Mouse (Mus musculus) megakaryocyte-erythroid progenitor cell, adult 5-6 weeks (primary cell): ENCODE data around the gene Tchhl1. TPM values are rescaled to one million over a fixed set of nuclear protein-coding genes. Genes with fewer than 3 reads are reported as not detected.
"Not testable (repeated sequence)": the region's sequence is repeated elsewhere in the genome, so short reads cannot be mapped to it uniquely, and the experiment has no call there.

Source experiments
- ATAC-seq: replicated peaks from 2 replicates; pipeline ENCODE4 v1.8.0; 2016; ENCODE audit warnings: mild to moderate bottlenecking, inconsistent platforms; ENCODE audit not compliant: severe bottlenecking, poor library complexity, low FRiP score, low TSS enrichment
- total RNA-seq, 2 experiments: library from RNA; stranded (forward) in 1 of 2; stranded (reverse) in 1 of 2; fragments of 200-1000, 215-1000 nt in 1 of 2; fragments of >200 nt in 1 of 2; fragmentation: Nextera tagmentation in 1 of 2; gene quantifications; 2 replicates each; pipeline ENCODE4 v1.2.3; 2014 to 2017

The Tchhl1 gene
- total RNA-seq (2014; fragmentation: Nextera tagmentation) (not detected in 2 replicates), total RNA-seq (2017) (not detected in 2 replicates)

DNA sequence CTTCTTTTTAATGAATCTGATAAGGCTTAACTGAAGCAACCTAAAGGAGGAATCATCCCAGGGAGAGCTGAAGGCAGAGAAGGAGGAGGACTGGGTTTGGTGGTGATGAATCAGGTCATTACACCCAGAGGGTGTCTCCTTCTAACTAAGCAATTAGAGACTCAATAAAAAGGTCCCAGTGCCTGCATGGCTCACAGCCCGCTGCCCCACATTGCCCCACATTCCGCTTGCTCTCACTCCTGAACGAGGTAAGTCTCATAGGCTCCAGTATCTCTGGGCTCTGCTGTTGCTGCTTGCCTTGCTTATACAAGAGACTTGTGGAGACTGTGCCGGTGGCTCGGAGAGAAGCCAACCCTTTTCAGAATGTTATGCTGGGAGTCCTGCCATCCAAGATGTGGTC, at the start of gene Tchhl1:
TSS of gene Tchhl1 (plus strand) at position 194 of the 400 bp plus-strand sequence.
- ATAC-seq = no peak

DNA sequence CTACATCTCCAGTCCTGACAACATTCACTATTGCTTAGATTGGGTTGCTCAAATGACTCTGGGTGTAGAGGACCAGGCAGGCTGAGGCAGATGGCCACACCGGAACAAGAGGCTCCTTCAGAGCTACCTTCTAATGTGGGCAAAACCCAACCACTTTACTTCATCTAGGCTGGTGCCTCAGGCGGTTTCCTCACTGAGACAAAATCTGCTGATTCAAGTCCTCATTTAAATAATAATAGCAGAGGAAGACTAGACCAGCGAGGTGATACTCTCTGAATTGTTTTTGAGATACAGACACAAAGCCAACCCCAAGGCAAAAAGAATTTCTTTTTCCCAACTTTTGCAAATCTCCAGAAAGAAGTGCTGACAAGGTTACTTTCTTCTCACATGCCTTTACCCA, 36.9 kb upstream of the Tchhl1 start:
- no peak for ATAC-seq

DNA sequence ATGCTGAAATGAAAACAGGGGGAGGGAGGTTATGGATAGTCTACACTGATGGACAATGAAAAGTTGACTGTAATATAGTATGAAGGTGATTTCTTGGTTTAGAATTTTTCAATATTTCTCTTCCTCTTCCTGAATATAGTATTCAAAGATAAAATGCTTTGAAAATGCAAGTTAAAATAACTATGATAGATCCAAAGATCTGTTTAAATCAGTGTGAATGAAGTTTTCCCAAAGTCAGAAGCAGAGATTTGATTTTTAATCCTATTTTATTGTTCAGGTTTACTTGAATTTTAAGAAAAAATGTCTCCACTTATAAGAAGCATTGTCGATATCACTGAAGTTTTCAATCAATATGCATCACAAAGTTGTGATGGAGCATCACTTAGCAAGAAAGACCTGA, 26.5 kb upstream of the Tchhl1 start, which contains the start of gene Tchh:
TSS of gene Tchh (plus strand) at position 301 of the 400 bp plus-strand sequence.
- no peak for ATAC-seq

DNA sequence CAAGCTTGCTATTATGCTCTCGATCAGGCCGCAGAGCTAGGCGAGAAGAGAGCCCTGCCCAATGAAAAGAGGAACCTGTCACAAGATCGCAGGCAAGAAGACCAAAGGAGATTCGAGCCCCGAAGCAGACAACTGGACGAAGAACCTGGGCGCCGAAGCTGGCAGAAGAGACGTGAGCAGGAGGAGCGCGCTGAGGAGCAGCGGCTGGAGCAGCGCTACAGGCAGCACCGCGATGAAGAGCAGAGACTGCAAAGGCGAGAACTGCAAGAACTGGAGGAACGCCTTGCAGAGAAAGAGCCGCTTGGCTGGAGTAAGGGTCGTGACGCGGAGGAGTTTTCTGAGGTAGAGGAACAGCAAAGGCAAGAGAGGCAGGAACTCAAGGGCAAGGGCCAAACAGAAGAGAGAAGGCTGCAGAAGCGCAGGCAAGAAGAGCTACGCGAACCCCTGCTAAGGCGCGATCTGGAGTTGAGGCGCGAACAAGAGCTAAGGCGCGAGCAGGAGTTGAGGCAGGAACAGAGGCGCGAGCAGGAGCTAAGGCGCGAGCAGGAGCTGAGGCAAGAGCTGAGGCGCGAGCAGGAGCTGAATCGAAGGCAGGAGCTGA, 25.0 kb upstream of the Tchhl1 start:
- no peak for ATAC-seq

DNA sequence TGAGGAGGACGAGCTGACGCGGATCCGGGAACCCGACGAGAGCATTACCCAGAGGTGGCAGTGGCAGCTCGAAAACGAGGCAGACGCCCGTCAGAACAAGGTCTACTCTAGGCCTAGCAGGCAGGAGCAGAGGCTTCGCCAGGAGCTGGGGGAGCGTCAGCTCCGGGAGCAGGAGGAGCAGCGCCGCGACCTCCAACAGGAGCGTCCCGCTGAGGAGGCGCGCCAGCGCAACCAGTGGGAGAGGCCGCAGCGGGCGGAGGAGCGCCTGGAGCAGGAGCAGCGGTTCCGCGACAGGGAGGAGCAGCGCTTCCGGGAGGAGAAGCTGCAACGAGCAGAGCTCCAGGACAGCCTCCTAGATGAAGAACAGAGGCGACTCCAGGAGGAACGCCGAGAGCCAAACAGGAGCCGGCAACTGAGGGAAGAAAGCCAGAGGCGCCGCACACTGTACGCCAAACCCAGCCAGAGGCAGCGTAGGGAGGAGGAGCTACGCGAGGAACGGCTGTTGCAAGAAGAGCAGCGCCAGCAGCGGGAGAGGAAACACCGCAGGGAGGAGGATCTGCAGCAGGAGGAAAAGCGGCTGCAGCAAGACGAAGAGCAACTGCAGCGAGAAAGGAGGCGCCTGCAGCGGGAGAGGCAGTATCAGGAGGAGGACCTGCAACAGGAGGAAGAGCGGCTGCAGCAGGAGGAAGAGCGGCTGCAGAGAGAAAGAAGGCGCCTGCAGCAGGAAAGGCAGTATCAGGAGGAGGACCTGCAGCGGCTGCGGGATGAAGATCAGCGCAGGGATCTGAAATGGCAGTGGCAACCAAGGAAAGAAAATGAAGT, 24.0 kb upstream of the Tchhl1 start:
- ATAC-seq = peak; percentile 81

DNA sequence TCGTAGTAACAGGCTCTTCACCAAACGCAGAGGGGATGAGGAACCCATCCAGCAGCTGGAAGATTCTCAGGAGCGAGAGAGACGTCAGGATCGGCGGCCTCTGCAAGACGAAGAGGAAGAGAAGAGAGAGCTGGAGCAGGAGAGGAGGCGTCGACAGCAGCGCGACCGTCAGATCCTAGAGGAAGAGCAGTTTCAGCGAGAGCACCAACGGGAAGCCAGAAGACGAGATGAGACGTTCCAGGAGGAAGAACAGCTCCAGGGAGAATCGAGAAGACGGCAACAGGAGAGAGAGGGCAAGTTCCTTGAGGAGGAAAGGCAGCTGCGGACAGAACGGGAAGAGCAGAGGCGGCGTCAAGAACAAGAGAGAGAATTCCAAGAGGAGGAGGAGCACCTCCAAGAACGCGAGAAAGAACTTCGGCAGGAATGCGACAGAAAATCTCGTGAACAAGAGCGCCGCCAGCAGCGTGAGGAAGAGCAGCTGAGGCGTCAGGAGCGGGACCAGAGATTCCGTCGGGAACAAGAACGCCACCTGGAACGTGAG, 23.3 kb upstream of the Tchhl1 start:
- no peak for ATAC-seq

DNA sequence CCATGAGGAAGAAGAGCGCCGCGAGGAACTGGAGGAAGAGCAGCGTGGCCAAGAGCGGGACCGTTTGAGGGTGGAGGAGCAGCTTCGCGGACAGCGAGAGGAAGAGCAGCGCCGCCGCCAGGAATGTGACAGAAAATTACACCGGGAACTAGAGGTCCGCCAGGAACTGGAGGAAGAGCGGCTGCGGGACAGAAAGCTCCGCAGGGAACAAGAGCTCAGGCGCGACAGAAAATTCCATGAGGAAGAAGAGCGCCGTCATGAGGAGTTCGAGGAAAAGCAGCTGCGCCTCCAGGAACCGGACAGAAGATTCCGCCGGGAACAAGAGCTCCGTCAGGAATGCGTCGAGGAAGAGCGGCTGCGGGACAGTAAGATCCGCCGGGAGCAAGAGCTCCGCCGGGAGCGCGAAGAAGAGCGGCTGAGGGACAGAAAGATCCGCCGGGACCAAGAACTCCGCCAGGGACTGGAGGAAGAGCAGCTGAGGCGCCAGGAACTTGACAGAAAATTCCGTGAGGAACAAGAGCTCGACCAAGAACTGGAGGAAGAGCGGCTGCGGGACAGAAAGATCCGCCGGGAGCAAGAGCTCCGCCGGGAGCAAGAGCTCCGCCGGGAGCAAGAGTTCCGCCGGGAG, 22.3 kb upstream of the Tchhl1 start:
- no peak for ATAC-seq

DNA sequence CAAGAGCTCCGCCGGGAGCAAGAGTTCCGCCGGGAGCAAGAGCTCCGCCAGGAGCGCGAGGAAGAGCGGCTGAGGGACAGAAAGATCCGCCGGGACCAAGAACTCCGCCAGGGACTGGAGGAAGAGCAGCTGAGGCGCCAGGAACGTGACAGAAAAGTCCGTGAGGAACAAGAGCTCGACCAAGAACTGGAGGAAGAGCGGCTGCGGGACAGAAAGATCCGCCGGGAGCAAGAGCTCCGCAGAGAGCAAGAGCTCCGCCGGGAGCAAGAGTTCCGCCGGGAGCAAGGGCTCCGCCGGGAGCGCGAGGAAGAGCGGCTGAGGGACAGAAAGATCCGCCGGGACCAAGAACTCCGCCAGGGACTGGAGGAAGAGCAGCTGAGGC, 21.8 kb upstream of the Tchhl1 start:
- ATAC-seq = 0 out of 2 replicates have a peak, but pooled peaks have one; percentile 8

DNA sequence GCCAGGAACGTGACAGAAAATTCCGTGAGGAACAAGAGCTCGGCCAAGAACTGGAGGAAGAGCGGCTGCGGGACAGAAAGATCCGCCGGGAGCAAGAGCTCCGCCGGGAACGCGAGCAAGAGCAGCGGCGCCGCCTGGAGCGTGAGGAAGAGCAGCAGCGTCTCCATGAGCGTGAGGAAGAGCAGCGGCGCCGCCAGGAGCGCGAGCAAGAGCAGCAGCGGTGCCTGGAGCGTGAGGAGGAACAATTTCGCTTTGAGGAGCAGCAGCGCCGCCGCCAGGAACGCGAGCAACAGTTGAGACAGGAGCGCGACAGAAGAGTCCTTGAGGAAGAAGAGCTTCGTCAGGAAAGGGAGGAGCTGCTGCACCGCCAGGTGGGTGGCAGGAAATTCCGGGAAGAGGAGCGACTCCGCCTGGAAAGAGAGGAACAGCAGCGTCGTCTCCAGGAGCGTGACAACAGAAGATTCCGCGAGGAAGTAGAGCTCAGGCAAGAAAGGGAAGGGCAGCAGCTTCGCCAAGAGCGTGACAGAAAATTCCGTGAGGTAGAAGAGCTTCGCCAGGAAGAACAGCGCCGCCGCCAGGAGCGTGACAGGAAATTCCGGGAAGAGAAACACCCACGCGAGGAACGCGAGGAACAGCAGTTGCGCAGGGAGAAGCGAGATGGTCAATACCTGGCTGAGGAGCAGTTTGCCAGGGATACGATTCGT, 21.3 kb upstream of the Tchhl1 start:
- peak; percentile 47; the same call in 1 of the 2 replicates for ATAC-seq

DNA sequence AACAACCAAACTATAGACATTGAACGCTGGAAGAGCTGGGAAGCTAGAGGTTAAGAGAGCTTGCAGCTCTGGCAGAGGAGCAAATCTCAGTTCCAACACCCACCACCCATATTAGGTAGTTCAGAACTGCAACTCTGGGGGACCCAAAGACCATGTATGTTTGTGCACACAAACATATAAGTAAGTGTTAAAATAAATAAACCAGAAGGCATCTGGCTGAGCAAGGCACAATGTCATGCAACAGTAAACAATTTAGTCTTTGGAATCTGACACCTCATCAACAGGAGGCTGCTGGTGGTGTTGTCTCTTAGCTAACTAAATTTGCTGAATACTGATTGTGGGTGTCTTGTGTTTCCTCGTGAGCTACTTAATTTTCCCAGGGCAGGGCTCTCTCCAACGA, 2.0 kb upstream of the Tchhl1 start:
- ATAC-seq = no peak

DNA sequence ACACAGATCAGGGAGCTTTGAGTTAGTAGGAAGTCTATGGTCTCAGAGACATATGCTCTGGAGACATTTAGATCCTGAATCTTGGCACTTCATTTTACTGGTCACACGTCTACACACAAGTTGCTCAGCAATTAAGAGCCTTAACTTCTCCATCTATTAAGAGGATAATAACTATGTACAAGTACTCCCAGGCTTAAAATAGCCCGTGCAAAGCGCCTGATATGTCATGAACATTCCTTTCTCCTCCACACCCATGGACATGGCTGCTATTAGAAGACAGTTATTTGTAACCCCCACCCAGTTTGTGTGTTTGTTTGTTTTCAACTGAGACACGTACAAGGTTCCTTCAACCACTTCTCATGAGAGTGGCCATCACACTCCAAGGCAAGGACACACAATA, 1.4 kb upstream of the Tchhl1 start:
- ATAC-seq = no peak

DNA sequence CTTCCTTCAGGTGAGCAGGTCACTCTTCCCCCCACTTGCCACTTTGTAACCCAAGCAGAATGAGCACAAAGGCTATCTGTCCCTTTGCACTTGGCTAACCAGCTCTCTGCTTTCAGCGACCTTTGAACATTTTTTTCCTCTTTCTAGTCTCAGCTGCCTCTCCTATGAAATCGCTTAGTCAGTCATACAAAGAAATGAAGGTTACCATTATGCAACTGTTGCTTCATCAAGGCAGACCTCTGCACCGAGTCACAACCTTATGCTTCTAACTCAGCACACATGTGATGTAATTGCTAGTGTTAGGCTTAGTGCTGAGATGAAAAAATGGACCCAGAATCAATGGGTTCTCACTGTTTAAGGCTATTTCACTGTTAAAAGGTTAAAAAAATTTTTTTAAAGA, 1.1 kb downstream of the Tchhl1 start:
- no peak for ATAC-seq

DNA sequence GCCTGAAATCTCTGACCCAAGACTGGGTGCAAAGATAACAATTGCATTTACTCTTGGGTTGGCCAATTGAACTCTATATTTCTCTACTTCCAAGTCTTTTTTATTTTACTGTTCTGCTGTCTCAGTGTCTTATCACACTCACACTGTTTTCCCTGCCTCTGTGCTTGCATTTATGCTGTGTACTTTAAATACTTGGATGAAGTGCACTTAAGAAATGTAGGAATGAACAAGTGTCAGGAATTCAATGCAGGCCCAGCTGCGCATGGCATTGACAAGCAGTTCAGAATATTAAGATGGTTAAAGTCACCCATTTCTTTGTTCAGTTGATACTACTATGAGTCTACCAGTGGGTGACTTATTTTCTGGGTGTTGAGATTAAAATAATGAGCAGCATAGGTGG, 11.5 kb downstream of the Tchhl1 start:
- no peak for ATAC-seq

DNA sequence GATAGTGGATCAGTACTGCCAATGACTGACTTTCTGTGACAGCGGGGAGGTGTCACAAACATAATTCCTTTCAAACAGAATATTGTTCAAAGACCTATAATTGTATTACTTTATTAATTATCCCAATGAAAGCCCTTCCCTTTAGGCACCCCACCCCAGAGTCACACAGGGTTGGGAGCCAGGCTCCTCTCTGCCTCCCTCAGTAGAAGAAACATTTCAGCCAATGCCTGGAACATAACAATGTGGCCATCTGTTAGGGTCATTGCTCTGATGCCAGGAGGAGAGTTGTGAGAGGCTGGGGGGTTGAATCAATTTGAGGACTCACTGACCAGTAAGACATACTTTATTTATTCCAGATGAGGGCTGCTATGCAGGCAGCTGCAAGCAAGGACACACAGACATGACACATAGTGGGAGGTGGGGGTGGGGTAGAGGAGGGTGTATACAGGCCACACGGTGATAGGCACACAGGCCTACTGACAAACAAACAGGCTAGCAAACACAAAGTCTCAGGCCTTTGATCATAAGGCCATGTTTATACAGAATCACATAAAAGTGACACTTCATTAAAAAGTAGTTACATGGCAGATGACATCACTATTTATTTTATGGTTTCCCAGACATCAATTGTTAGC, 13.5 kb downstream of the Tchhl1 start:
- no peak for ATAC-seq

DNA sequence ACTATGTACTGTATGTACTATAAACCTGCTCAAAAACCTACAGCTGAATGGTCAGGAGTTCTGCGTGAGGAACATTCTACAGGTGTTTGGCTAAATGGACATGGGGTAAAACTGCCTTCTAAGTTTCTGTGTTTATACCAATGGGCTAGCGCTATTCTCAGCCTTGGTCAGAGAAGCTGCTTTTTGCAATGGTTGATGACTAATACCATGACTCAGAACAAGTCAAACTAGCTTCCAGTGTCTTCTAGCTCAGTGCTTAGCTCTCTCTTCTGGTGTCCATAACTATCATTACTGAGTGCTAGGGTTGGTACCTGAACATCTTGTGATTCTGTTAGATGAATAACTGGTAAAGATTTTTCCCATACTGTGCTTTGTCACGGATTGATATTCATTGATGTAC, 17.1 kb downstream of the Tchhl1 start:
- ATAC-seq = no peak

DNA sequence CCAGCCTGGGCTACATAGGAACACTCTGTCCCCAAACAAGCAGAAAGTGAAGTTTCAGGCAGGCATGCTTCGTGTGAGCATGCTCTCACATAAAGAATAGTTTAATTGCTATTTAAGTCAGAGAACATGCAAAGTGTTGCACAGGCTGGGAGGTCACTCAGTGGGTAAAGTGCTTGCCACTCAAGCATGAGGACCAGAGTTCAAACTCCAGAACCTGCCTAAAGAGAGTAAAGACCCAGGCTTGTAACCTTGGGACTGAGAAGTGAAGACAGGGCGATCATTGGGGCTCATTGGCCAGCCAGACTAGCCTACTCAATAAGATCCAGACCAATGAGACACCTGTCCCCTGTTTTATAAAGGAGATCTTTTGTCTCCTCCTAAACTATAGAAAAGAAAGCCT, 20.0 kb downstream of the Tchhl1 start:
- ATAC-seq = no peak

DNA sequence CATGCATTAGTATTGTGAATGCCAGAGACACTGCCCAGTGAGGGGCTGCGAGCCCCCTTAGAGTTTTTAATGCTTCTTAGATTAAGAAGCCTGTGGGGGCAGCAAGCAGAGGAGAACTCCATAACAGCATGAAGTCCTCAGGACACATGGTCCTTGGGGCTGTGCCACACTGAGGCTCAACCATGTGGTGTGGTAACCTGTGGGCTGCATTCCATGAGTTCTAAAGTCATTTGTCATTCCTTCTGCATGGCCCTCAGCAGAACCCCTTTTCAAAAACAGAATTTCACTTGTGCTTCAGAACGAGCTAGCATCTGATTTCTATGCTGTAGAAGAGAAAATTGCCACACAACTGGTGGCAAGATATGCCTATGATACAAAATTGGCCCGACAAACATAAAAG, 23.6 kb downstream of the Tchhl1 start:
- ATAC-seq = no peak

DNA sequence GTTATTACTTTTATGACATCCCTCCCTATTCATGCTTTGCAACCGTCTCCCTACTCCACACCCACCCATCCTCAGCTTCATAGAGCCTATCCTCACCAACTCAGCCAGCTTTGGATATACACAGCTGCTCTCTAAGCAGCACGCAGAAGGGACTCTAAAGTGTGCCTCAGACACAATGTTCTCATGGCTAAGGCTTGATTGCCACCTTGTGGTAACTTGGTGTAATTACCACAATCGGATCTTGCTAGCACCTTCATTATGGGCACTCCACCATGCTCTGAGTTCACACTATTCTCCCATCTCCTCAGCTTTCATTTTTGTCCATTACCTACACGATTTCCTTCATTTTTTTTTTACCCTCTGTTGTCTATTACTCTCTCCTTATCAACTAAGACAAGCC, 25.4 kb downstream of the Tchhl1 start:
- ATAC-seq = peak; percentile 95

DNA sequence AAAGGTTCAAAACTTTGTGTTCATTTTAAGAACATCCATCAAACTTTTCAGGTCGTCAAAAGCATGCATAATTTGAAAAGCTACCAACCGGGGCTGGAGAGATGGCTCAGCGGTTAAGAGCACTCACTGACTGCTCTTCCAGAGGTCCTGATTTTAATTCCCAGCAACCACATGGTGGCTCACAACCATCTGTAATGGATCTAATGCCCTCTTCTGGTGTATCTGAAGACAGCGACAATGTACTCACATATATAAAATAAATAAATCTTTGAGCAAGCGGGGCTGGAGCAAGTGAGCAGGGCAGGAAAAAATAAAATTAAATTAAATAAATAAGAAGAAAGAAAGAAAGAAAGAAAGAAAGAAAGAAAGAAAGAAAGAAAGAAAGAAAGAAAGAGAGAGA, 26.2 kb downstream of the Tchhl1 start:
- ATAC-seq = not testable (repeated sequence)
